9 mouse cellular contexts compared by ENCODE assay signal in genomic region chr13:60172366-60173017, GRCm38 (mm10). TPM values are rescaled to one million over a fixed set of nuclear protein-coding genes. Genes with fewer than 3 reads are reported as not detected.
DNase-seq lines count a peak whose midpoint lies in the region; ATAC-seq lines count a peak whose summit lies in the region.
"Had no signal": no experiment of that assay in that cellular context is flagged by ENCODE, and none has a peak within 500 bp of the region (broad histone marks: within the 10 kb centered on the region; RNA-seq: fewer than 3 reads in every experiment).

No protein-coding gene starts in this region.

- H3K27me3 ChIP-seq in heart, embryonic 12.5 days (replicated peaks) = no peaks in the 10 kb centered on the region
- 0 out of 2 replicates have a peak, but pooled peaks cover 4% of the 10 kb centered on the region for H3K27me3 ChIP-seq in heart, embryonic 11.5 days (ENCODE audit: control insufficient read depth, insufficient read depth, low read length)
- peaks cover 40% of the 10 kb centered on the region for H3K27me3 ChIP-seq in midbrain, embryonic 13.5 days

- peak; percentile 21 to 38 for DNase-seq in heart, adult 18-20 months
- peak; percentile 63 for DNase-seq in embryo, embryonic 10.5 days (ENCODE audit: low spot score)
- no peak for DNase-seq in lung, adult 18-20 months
- DNase-seq in cerebellum, postnatal 25 days = no peak

- H3K4me1 ChIP-seq in heart, embryonic 12.5 days (replicated peaks) = peaks cover 19% of the 10 kb centered on the region
- H3K4me1 ChIP-seq in heart, embryonic 11.5 days (ENCODE audit: control insufficient read depth, insufficient read depth, low read length) = peaks cover 8% of the 10 kb centered on the region; the same call in 1 of the 2 replicates
- H3K4me1 ChIP-seq in midbrain, embryonic 13.5 days (replicated peaks) = peaks cover 46% of the 10 kb centered on the region

- H3K9me3 ChIP-seq in heart, embryonic 12.5 days (replicated peaks) = no peaks in the 10 kb centered on the region
- no peaks in the 10 kb centered on the region for H3K9me3 ChIP-seq in heart, embryonic 11.5 days (replicated peaks; ENCODE audit: control insufficient read depth, low read length)
- no peaks in the 10 kb centered on the region for H3K9me3 ChIP-seq in midbrain, embryonic 13.5 days

- H3K36me3 ChIP-seq in heart, embryonic 12.5 days = no peaks in the 10 kb centered on the region
- H3K36me3 ChIP-seq in heart, embryonic 11.5 days (ENCODE audit: control insufficient read depth, insufficient read depth, low read length) = no peaks in the 10 kb centered on the region
- H3K36me3 ChIP-seq in midbrain, embryonic 13.5 days = no peaks in the 10 kb centered on the region

- H3K4me3 ChIP-seq in heart, embryonic 12.5 days = no peak overlapping the region
- no peak overlapping the region for H3K4me3 ChIP-seq in heart, embryonic 11.5 days (ENCODE audit: low read depth, low read length)
- H3K4me3 ChIP-seq in midbrain, embryonic 13.5 days (replicated peaks) = no peak overlapping the region

- H3K4me2 ChIP-seq in heart, embryonic 12.5 days = no peak overlapping the region
- H3K4me2 ChIP-seq in heart, embryonic 11.5 days = 0 out of 2 replicates have a peak overlapping the region, but pooled peaks have one; percentile 4
- no peak overlapping the region; the same call in none of the 2 replicates for H3K4me2 ChIP-seq in midbrain, embryonic 13.5 days (replicated peaks)

- 31% methylated on average over 7 of the region's 7 CpGs for WGBS in heart, embryonic 12.5 days
- 30% methylated on average over 7 of the region's 7 CpGs for WGBS in heart, embryonic 11.5 days (ENCODE audit: insufficient replicate concordance)
- WGBS in midbrain, embryonic 13.5 days = 17% methylated on average over 7 of the region's 7 CpGs

- no peak overlapping the region for H3K9ac ChIP-seq in heart, embryonic 12.5 days
- no peak overlapping the region for H3K9ac ChIP-seq in heart, embryonic 11.5 days (ENCODE audit: low read depth, low read length)
- H3K9ac ChIP-seq in midbrain, embryonic 13.5 days (replicated peaks) = 0 out of 2 replicates have a peak overlapping the region, but pooled peaks have one; percentile 15

- no peak for ATAC-seq in heart, embryonic 12.5 days (ENCODE audit: insufficient number of reproducible peaks, low FRiP score)
- no peak for ATAC-seq in heart, embryonic 11.5 days (replicated peaks; ENCODE audit: insufficient number of reproducible peaks, low FRiP score, low TSS enrichment)
- ATAC-seq in midbrain, embryonic 13.5 days = no peak
- no peak for ATAC-seq in megakaryocyte progenitor cell, adult 5-6 weeks (replicated peaks; ENCODE audit: poor library complexity)
- ATAC-seq: CD4-positive, CD25-positive, alpha-beta regulatory T cell, adult 4 months had no signal

- H3K27ac ChIP-seq in heart, embryonic 12.5 days (ENCODE audit: poor library complexity, severe bottlenecking) = no peak overlapping the region
- no peak overlapping the region for H3K27ac ChIP-seq in heart, embryonic 11.5 days (ENCODE audit: low read depth, low read length)
- peak overlapping the region; percentile 2; the same call in 1 of the 2 replicates for H3K27ac ChIP-seq in midbrain, embryonic 13.5 days

RNA-seq across cellular contexts. Expression of gene Gas1, which starts 4.7 kb away (rescaled TPM):
- 10 to 100 TPM; 23.9 to 26.0 TPM for total RNA-seq in heart, adult 18-20 months (2021)
- polyA plus RNA-seq in heart, embryonic 12.5 days (2016; fragmentation: Nextera tagmentation; extraction: Ambion mirVana) = 55.2 and 56.6 TPM in 2 replicates
- 36.2 and 38.2 TPM in 2 replicates for polyA plus RNA-seq in heart, embryonic 11.5 days (2014; fragmentation: Nextera tagmentation; extraction: Ambion mirVana)
- 17.5 and 30.6 TPM in 2 replicates for polyA plus RNA-seq in midbrain, embryonic 13.5 days (2015; fragmentation: Nextera tagmentation; extraction: Ambion mirVana)
- not detected in 2 replicates for total RNA-seq in megakaryocyte progenitor cell, adult 5-6 weeks (2015)
- not detected in 2 replicates for total RNA-seq in megakaryocyte progenitor cell, adult 5-6 weeks (2017)
- polyA plus RNA-seq: CD4-positive, CD25-positive, alpha-beta regulatory T cell, adult 4 months had no signal

Comparison
In these comparisons a context has a peak if more than half of its experiments do, and no peak if none do; other contexts are left out.
1. DNase-seq: peak in heart, adult 18-20 months (2 of 2) and embryo, embryonic 10.5 days (single experiment); none in lung, adult 18-20 months (0 of 2) and cerebellum, postnatal 25 days (0 of 2).